Mouse (Mus musculus) ES-E14 (cell line): ENCODE data around the gene Hdac11.
"Not testable (repeated sequence)": the region's sequence is repeated elsewhere in the genome, so short reads cannot be mapped to it uniquely, and the experiment has no call there.

Source experiments
- CHD2 ChIP-seq: IDR thresholded peaks from 2 replicates; pipeline ENCODE4 v1.6.1; 2014; ENCODE audit warnings: mild to moderate bottlenecking, low read depth, low read length, inconsistent platforms
- MAFK ChIP-seq: IDR thresholded peaks from 2 replicates; pipeline ENCODE4 v1.6.1; 2014; ENCODE audit warnings: mild to moderate bottlenecking, low read depth, low read length, inconsistent platforms; ENCODE audit not compliant: insufficient read depth
- ZC3H11A ChIP-seq: IDR thresholded peaks from 2 replicates; pipeline ENCODE4 v1.6.1; 2012; ENCODE audit warnings: low read depth, mild to moderate bottlenecking, inconsistent platforms, low read length, borderline replicate concordance
- ZNF384 ChIP-seq: IDR thresholded peaks from 2 replicates; pipeline ENCODE4 v1.6.1; 2012; ENCODE audit warnings: low read depth, low read length, inconsistent platforms

DNA sequence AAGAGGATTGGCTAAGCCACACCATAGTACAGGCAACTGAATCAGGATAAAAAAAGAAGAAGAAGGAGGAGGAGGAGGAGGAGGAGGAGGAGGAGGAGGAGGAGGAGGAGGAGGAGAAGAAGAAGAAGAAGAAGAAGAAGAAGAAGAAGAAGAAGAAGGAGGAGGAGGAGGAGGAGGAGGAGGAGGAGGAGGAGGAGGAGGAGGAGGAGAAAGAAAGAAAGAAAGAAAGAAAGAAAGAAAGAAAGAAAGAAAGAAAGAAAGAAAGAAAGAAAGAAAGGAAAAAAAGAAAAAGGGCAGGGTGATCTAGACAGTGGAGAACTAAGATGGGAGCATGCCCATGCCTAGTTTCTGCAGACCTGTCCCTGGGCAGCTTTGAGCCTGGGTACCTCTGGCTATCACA is 55.7 kb downstream of the Hdac11 start, which contains the start of gene Fbln2:
- TF ChIP-seq MAFK, ZC3H11A, ZNF384, CHD2: not testable (repeated sequence)
